Mouse (Mus musculus): Measurements from ENCODE around the gene Pip5k1b.
A peak's percentile ranks its signal among the peaks of the same experiment; 100 is the strongest.

Pip5k1b gene

DNA sequence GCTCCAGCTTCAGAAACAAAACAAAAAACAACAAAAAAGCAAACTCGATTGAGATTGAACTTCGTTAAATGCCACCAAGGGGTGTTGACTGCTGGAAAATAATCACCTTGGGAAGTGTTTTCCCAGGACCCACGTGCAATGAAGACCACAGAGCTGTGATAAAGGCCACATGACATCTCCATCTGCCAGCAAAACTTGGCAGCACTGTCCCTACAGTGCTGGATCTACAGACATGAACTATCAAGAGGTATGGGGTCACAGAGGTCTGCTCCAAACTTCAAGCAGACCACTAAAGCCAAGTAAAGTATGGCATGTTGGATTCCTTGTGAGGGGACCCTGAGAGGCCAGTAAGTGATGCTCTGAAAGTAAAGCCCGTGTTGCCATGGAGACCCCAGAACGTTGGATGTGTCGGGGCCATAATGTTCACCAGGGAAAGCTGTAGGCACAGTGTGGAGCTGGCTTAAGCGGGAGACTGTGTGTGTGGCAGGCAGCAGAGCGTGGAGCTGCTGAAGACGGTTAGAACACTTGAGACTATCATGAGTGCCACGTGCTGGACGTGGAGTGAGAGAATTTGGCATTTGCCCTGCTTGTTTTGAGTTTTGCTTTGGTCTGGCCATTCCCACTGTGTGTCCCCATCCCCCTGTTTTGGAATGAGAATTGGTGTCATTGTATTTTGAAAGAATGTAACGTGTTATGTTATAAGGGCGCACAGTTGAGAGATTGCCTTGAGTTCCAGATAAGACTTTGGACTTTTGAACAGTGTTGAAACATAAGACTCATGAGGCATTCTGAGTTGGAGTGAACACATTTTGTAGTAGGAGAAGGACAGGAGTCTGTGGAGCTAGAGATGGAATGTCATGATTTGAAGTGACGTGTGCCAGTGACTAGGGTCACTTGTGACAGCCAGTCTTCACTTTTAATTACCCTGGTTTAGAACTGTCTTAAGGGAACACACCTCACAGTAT lies 12.0 kb downstream of the Pip5k1b start:
- no peak for DNase-seq (ENCODE audit: low spot score in 2 of 2)

DNA sequence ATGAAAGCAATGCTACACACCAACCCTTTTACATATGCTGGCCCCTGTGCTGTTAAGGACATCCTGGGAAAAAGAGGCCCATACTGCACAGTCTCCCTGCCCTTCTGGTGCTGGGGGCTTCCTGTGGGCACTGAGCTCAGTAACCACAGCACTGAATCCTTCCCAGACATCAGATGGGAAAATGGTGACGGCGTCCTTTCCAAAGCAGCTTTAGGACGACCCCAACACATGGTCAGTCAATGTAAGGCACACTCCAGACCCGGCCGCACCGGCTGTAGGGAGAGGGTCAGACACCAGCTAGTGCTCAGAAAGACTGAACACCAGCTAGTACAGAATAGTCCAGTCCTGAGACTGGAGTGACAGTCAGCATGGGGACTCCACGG lies 13.4 kb downstream of the Pip5k1b start:
- DNase-seq (ENCODE audit: low spot score in 2 of 2): no peak

DNA sequence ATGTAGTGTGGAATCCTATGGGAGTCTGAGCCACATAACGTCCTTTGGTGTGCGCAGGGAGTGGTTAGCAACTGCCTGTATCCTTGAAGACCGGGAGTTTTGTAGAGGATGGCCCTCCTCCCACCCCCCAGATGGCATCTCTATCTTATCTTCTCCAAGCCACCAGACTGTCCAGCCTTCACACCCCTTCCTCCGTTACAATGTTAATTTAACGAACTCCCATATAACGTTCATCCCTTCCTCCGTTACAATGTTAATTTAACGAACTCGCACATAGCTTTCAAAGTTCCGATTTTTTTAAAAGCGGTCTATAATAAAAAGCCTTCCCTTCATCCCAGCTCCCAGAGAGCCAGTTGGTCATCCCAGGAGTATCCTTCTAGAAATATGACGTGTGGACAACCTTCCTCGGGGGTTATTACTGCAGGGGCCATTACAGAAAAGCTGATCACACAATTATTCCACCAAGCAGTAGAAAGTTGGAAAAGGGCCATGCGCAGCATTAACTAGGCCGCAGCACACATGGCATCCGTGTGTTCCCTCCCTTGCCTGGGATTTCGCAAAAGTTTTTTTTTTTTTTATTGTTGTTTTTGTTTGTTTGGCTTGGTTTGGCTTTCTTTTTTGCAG lies 13.9 kb downstream of the Pip5k1b start:
- no peak for DNase-seq (ENCODE audit: low spot score in 2 of 2)

DNA sequence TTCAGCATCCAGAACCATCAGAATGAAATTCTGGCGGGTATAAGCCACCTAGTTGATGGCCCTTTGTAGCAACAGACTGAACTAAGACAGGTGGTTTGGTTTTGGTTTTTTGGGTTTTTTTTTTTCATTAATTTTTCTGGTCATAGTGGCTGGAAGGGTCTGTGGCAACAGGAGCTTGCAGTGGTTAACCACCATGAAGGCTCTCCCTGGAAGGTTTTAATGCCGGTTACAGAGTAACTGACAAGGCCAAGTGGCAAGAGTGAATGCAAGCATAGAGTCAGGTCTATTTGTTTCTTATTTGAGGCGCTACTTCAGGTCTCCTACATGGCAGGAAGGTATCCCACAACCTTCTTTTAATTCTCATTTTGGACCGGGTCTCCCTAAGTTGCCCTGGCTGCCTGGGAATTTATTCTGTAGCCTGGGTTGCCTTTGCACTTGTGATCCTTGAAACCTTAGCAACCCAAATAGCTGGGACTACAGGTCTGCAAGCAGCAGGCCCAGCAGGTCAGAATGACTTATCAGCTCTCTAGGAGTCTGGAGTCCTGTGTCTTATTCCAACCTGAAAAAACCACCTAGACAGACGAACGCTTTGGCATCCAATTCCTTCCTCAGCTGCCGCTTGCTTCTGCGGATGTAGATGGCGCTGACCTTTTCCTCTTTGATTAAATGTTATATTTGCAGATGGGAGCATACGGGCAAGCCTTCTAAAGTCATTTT lies 14.6 kb downstream of the Pip5k1b start:
- no peak for DNase-seq (ENCODE audit: low spot score in 2 of 2)

DNA sequence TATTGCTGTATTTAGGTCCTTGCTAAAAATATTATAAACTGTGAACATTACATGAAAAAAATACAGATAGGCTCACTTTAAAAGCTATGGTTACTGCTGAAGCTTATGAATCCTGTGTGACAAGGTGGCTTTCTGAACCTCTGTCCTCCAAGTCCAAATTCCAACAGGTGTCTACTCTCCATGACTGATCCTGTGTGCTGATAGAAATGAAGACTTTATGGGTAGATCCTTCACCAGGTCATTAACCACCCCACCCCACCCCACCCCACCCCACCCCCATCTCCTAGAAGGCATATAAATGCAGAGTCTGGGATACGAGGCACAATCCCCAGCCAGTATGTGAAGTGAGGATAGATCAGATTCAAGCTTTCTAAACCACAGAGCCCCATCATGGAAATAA lies 16.6 kb downstream of the Pip5k1b start:
- no peak for DNase-seq (ENCODE audit: low spot score in 2 of 2)

DNA sequence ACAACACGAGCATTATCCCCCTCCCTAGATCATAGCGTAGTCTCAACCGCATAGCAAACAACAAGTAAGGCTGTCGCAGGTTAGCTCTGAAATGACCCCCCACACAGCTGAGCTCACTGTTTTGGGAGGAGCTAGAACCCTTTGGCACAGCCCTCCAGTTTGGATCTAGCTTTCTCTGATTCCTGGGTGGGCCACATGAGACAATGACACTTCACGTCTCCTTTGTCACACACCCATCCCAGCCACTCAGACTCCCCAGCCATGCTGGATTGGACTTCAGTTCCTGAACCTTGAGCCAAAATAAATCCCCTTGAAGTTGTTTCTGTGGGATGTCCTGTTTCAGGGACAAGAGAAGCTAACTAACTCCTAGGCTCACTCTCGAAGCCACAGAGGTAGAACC lies 17.5 kb downstream of the Pip5k1b start:
- DNase-seq (ENCODE audit: low spot score in 2 of 2): no peak

DNA sequence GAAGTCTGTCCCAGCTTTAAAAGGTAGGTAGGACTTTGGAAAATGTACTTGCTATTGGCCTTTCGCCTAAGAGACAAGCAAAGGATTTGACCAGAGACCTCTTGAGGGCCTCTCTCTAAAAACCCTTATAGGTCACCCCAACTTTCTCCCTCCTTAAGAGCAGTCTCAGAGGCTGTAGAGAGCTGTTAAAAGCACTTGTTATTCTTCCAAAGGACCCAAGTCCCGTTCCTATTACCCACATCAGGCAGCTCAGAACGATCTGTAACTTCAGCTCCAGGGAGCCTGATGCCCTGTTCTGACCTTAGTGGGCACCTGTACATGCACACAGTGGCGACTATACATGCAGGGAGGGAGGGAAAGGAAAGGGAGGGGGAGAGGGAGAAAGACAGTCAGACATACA lies 18.0 kb downstream of the Pip5k1b start:
- DNase-seq (ENCODE audit: low spot score in 2 of 2): no peak

DNA sequence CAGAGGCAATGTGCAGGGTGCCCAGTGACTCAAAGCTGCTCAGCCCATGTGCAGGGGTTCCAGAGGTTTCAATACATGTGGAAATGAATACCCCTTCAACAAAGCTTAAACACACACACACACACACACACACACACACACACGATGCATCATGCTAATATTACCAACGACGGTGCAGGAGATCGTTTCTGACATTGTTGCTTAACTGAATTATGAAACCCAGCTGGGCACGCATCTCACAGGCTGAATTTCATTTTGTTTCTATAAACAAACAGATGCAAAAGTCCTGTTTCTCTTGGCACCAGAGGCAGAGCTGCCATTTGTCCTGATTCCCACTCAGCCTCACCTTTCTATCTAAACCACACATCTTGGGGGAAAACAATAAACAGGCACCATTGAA lies 18.8 kb downstream of the Pip5k1b start:
- DNase-seq (ENCODE audit: low spot score in 2 of 2): no peak

DNA sequence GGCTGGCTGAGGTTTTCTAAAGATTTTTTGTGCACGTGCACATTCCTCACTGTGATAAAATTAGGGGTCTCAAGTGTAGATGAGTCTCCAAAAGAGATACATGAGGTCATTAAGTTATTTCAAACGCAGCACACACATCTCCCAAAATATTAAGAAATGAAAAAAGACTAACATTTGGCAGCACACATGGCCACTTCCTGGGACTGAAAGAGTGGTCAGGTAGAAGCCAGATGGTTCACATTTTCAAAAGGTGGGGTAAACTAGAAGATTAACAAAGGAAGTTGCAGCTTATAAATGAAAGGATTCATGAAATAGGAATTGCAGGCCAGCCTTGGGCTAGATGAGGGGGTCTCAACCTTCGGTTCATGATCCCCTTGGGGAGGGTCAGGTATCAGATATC lies 19.4 kb downstream of the Pip5k1b start:
- no peak for DNase-seq (ENCODE audit: low spot score in 2 of 2)

DNA sequence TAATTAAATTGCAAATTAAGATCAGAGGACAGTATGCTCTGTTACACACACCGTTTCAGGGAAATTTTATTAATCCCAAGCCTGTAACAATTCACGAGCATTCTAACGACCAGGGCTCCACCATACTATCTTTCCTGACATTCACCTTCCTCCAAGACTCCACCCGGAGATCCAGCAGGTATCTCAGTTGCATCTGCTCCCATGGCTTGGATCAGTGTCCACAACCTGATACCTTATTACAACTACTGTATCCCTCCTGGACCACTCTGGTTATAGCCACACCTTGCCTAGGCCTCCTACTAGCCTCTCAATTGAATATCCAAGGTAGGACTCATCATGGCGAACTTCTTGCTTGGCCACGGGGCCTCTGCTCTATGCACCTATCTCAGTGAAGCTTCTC lies 20.5 kb downstream of the Pip5k1b start:
- no peak for DNase-seq (ENCODE audit: low spot score in 2 of 2)

DNA sequence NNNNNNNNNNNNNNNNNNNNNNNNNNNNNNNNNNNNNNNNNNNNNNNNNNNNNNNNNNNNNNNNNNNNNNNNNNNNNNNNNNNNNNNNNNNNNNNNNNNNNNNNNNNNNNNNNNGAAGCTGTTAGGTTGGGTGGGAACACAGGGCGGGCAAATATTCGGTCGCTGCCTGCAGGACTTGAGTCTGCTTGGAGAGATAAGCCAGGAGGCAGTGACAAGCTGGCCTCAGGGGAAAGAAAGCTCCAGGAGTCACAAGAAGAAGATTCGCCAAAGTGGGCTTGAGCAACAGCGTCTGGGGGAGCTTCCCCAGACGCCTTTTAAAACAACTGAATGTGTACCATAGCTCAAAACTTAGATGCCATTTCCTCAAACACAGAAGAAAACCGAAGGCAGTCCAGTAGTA lies 20.9 kb downstream of the Pip5k1b start:
- DNase-seq (ENCODE audit: low spot score in 2 of 2): no peak

DNA sequence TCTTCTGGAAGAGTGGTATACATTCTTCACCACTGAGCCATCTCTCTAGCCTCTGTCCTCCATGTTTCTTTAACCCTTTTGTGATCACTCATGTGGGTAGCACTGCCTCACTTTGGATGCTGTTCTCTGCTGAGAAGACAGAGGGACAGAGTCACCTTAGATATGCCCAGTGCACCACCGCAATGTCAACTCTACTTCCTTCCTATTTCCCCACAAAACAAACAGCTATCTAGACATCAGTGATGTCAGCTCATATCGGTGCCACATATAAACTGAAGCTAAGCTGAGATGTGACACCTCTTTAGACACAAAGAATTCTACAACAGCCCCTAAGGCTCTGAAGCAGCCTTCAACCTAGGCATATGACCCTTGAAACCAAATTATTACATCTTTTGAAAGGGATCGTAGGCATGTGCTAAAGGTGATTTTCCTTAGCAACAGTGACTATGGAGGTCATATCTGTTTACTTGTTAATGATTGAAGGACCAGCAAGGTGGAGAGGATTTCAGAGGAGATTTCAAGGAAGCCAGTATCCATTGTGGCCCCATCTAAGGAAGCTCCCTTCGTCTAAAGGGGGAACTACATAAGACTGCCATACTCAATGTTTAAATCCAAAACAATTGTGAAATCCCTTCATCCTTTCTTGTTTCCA lies 26.6 kb downstream of the Pip5k1b start:
- DNase-seq (ENCODE audit: low spot score in 2 of 2): no peak

DNA sequence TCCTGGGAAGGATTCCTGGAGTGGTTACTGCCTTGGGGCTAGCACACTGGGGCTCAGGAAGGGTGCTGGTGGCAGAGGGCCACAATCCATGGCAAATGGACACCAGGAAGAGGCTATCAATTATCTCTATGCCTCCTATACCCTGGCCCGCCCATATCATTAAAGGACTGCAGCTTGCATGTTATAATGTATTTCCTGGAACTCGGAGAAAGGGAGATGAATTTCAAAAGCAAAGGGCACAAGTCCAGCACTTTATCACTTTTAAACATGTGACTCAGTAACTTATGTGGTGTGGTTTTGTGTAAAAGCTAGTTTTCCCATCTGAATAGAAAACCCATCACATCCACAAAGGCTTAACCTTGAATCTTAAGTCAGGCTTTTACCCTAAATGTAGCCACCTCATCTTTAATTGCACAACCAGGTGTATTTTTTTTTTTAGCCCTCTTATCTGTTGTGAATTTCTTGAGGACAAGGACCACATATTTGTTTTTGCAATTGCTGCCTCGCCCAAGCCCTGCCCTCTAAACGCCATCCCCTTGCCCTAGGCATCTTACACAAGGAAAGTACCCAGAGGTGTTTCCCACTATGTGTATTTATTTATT lies 27.4 kb downstream of the Pip5k1b start:
- no peak for DNase-seq (ENCODE audit: low spot score in 2 of 2)

DNA sequence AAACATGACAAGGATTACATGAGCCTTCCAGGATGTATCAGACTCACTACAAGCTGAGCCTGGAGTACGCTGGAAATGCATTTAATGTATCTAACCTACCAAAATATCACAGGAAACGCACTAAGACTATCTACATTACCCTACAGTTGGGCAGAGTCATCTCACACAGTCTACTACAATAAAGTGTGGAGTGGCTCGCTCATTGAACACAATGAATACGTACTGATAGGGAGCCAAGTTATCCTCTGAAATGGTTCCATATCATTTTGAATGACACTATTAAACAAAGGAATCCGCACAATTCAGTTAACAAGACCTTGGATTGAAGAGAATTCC lies 28.1 kb downstream of the Pip5k1b start:
- no peak for DNase-seq (ENCODE audit: low spot score in 2 of 2)

DNA sequence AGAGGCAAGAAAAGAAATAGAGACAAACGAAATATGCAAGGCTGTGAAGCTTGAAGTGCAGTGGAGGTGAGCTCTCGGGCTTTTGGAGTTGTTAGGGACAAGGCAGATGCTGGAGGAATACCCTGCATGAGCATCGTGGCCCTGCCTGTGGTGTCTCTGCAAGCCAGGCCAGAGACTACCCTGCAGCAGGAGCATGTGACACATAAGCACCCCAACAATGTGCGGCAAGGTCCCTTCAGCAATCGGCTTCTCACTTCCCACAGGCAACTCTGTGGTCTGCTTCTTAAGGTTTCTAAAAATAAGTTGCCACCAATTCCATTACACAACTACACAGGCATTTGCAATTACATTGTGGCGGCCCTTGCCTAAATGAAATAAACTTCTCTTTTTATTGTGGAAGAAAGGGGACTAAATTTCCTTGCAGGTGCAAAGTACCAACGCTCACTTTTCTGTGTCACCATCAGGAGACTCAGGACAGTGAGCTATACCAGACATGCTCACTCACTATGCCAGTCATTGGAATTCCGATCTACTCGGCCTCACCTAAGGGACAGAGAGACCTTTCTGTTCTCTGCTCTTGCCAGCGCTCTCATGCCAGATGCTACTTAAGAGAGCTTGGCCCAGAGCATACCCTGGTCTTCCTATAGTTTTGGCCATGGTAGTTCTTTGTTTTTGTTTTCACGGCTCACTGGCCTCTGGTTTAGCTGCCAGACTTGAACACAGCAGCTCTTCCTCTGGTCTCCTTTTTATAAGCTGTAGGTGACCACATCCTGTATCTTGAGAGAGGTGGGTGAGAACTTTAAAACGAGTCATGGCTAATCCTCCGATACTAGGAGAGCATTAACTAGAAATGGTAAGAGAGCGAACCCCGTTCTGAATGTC lies 28.7 kb downstream of the Pip5k1b start:
- no peak for DNase-seq (ENCODE audit: low spot score in 2 of 2)

DNA sequence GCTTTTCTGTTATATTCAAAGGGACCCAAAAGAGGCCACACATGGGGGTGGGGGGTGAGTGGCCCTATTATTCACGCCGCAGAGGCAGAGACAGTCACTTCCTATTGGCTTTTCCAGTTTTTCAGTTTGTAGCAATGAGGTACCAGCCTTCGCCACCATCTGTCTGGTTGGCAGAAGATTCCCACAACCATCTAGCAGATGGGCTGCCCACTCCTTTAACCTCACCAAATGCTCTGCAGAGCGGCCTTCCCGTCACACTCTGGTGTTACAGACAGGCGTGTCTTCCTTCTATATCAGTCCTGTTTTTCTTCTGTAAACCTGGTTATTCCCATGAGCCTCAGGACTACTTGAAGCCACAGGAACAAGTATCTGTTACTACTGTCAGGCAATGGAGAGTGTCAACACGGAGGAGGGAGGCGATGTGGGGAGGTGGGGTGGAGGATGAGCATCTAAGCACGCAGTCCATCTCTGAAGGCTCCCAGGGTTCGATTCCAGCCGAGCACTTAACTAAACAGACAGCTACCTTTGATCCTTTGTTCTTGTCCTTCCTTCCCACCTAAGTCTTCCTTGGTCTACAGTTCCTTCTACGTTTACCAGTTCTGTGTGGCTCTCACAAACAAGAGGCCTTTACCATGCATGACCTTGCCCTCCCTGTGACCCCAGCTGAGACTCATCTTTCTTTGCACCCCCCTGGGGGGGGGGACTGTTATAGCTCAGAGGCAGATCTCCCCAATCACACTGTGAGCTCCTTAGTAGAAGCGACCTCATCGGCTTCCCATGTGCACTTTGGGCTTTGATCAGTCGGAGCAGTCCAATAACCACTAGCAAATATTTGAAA lies 32.0 kb downstream of the Pip5k1b start:
- peak; percentile 73 to 78 for DNase-seq (ENCODE audit: low spot score in 2 of 2)

DNA sequence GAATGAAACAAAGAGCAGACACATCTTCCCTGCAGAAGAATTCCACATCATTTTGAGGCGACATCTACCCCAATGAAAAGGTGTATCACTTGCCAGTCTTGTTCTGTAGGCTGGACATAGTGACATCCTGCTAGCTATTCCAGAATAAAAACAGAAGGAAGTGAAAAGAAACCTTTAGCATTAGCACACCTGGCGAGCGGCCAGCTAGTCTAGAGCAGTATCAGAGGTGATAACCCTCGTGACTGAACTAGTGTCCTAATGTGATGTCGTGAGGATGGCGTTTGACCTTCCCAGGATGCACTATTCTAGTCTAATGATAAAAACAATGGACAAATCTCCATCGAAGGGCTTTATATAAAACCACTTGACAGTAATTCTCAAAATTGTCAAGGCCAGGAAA lies 33.7 kb downstream of the Pip5k1b start:
- DNase-seq (ENCODE audit: low spot score in 2 of 2): no peak

DNA sequence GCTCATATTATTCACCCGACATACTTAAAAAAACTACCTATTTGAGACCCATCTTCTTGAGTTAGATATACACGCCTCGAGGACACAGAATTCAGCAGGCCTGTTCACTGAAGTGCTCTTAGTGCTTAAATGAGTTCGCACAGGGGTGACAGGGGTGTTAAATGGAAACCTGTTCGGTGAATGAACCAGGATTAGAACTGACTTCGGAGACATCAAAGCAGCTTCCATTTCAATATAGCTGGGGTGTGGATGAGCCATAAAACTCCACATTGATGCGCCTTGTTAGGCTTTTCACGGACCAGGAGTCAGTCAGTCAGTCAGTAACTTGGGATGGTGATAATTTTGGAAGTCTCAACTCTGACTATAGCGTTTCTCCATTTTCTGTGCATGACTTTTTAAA lies 34.5 kb downstream of the Pip5k1b start:
- DNase-seq (ENCODE audit: low spot score in 2 of 2): no peak

DNA sequence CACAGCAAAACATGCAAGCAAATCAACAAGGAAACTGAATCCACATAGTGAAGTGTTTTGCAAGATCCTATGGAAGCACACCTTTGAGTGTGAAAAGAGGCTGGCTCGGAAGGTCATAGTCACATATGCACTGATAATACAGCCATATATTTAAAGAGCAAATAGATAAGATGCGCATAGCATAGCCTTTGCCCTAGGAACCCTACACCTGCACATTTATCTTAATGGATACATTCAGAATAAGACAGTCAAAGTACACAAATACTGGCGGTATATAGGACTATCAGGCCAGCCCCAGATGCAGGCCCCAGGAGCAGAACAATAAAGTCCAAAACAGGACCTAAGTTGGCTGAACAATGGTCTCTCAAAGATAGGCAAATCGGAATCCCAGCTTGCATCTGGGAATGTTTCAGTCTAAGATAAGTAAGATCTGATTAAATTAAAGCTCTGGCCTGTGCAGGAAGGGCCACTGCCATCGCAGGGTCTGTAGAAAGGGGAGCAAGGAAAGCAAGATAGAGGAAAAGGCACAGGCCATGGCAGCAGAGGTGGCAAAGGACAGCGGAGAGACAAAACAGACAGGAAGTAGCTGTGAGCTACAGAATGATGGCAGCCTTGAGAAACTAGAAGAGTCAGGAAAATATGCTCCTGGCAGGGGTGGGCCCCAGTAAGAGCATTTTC lies 35.8 kb downstream of the Pip5k1b start:
- no peak for DNase-seq (ENCODE audit: low spot score in 2 of 2)
